Mouse (Mus musculus) forebrain, embryonic 12.5 days (tissue): ENCODE results near the gene Zfp866. TPM values are rescaled to one million over a fixed set of nuclear protein-coding genes. Genes with fewer than 3 reads are reported as not detected.

Source experiments
- ATAC-seq: fragments of 200-750 bp; cut with Nextera tagmentation; 2 replicates; pipeline ENCODE4 v1.8.0; 2017; ENCODE audit warnings: moderate TSS enrichment; ENCODE audit not compliant: low FRiP score
- H3K27ac ChIP-seq: fragments of 300-500 bp; sonication (generic); 2 replicates; pipeline ENCODE4 v1.5.1; 2016; ENCODE audit warnings: mild to moderate bottlenecking
- H3K27me3 ChIP-seq: fragments of 300-500 bp; sonication (generic); 2 replicates; pipeline ENCODE4 v1.6.1; 2016; ENCODE audit warnings: mild to moderate bottlenecking
- H3K36me3 ChIP-seq: fragments of 300-500 bp; sonication (generic); replicated peaks from 2 replicates; pipeline ENCODE4 v1.6.1; 2016; ENCODE audit warnings: mild to moderate bottlenecking
- H3K4me1 ChIP-seq: fragments of 300-500 bp; sonication (generic); 2 replicates; pipeline ENCODE4 v1.6.1; 2016
- H3K4me2 ChIP-seq: fragments of 300-500 bp; sonication (generic); 2 replicates; pipeline ENCODE4 v1.6.1; 2016; ENCODE audit warnings: mild to moderate bottlenecking, moderate library complexity
- H3K4me3 ChIP-seq: fragments of 300-500 bp; sonication (generic); replicated peaks from 2 replicates; pipeline ENCODE4 v1.5.1; 2016; ENCODE audit warnings: mild to moderate bottlenecking
- H3K9ac ChIP-seq: fragments of 300-500 bp; sonication (generic); 2 replicates; pipeline ENCODE4 v1.6.1; 2016; ENCODE audit warnings: mild to moderate bottlenecking
- H3K9me3 ChIP-seq: fragments of 300-500 bp; sonication (generic); 2 replicates; pipeline ENCODE4 v1.6.1; 2016
- WGBS: fragments of 180-500 bp; shearing (Covaris S2); methylation state at CpG from one replicate; pipeline ENCODE4 v1.1.7; 2016; 5-methylcytosine and 5-hydroxymethylcytosine counted together
- polyA plus RNA-seq: library from polyadenylated mRNA; unstranded; fragments of >200 nt; fragmentation: Nextera tagmentation; extraction: Ambion mirVana; gene quantifications from 2 replicates; pipeline ENCODE4 v1.2.1, GENCODE M21; 2016

Gene Zfp866
- 42.3 and 43.1 TPM in 2 replicates for polyA plus RNA-seq

DNA sequence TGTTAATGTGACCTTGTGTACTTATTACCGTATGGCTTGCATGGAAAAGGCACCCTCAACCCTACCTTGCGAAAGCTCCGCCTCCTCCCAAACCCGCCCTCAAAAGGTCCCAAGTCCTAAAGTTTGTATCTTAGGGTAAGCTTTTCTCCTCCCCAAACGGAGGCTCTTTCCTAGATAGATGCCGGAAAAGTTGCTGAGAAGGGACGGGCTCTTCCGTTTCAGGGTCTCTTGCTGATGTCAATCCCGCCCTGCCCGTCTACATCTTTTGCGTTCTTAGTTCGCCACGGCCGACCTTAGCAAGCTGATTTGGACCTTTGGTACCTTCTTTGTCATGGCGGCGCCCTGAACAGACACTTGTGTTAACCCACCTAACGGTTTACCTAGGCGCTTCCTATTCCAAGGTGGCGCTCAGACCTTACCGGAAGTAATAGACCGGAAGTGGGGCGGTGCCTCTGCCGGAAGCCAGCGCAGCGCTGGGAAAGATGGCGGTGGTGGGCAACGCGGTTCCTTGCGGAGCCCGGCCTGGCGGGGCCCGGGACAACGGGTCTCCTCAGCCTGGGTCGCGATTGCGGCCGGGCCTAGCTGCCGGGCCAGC is at the start of gene Zfp866, which contains the start of gene Atp13a1:
Gene Zfp866 (minus strand): TSS at position 406 of the 595 bp plus-strand sequence.
Gene Atp13a1 (plus strand): TSS at position 391 of the 595 bp plus-strand sequence.
- peak; percentile 93 for ATAC-seq

DNA sequence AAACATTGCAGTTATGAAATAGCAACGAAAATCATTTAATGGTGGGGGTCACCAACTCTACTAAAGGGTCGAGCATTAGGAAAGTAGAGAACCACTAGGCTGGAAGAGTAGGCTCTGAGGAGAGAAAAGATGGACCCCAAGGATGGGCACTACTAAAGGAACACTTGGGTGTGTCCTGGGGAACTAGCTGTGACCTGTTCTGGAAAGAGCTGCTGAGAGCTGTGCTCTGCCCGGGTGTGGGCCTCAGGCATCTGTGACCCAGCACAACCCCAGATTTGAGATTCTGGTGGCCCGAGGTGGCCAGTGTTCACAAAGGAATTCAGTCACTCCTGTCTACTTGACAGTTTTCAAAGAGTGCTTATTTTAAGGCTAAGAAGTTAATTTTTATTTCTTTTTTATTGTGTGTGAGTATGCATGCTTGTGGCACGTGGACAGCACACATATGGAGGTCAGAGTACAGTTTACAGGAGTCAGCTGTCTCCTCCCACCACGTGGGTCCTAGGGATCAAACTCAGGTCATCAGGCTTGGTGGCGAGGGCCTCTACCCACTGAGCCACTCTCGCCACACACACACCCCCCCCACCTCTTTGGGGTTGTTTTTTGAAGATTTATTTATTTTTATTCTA is 46.2 kb upstream of the Zfp866 start:
- H3K9me3 ChIP-seq = no peaks in the 10 kb centered on the region
- no peak for ATAC-seq
- no peaks in the 10 kb centered on the region for H3K27me3 ChIP-seq
- no peak overlapping the region for H3K27ac ChIP-seq
- H3K4me3 ChIP-seq = no peak overlapping the region
- WGBS = 82% methylated on average over 8 of the region's 8 CpGs
- peaks cover 15% of the 10 kb centered on the region for H3K4me1 ChIP-seq
- no peak overlapping the region for H3K4me2 ChIP-seq
- no peak overlapping the region for H3K9ac ChIP-seq
- H3K36me3 ChIP-seq = peaks cover 8% of the 10 kb centered on the region; the same call in 1 of the 2 replicates

More for the DNA sequence above, at the start of gene Zfp866, which contains the start of gene Atp13a1:
- peak within 1 kb of the TSS; percentile 84 for H3K27ac ChIP-seq
- under 1% methylated on average over 38 of the region's 38 CpGs for WGBS
- peak within 1 kb of the TSS; percentile 93 for H3K9ac ChIP-seq
- peak within 1 kb of the TSS; percentile 75 for H3K4me2 ChIP-seq
- H3K36me3 ChIP-seq = peaks cover 27% of the 10 kb centered on the region
- H3K4me1 ChIP-seq = peaks cover 17% of the 10 kb centered on the region
- no peaks in the 10 kb centered on the region for H3K9me3 ChIP-seq
- no peaks in the 10 kb centered on the region for H3K27me3 ChIP-seq
- peak within 1 kb of the TSS; percentile 100 for H3K4me3 ChIP-seq

GRCm38 (mm10) chr8:69832298-69832853 is 41.4 kb upstream of the Zfp866 start, which contains the start of gene Pbx4:
Pbx4 (plus strand) TSS chr8:69832491.
- under 1% methylated on average over 38 of the region's 38 CpGs for WGBS
- Histone ChIP-seq H3K36me3 (peaks cover 29% of the 10 kb centered on the region), H3K27ac (peak within 1 kb of the TSS; percentile 91), H3K9me3 (no peaks in the 10 kb centered on the region), H3K4me2 (peak within 1 kb of the TSS; percentile 70), H3K9ac (peak within 1 kb of the TSS; percentile 78), H3K27me3 (no peaks in the 10 kb centered on the region), H3K4me3 (peak within 1 kb of the TSS; percentile 71), H3K4me1 (peaks cover 21% of the 10 kb centered on the region)
- ATAC-seq = peak; percentile 99

GRCm38 (mm10) chr8:69826371-69826770 is 35.4 kb upstream of the Zfp866 start:
- H3K4me2 ChIP-seq = no peak overlapping the region
- H3K36me3 ChIP-seq = peaks cover 47% of the 10 kb centered on the region

GRCm38 (mm10) chr8:69822386-69823191 is 31.6 kb upstream of the Zfp866 start, which contains the start of gene Lpar2:
Lpar2 (plus strand) TSS chr8:69822429.
- H3K9ac ChIP-seq = peak within 1 kb of the TSS; percentile 72
- H3K27me3 ChIP-seq = 0 out of 2 replicates have a peak, but pooled peaks cover 5% of the 10 kb centered on the region
- no peaks in the 10 kb centered on the region for H3K9me3 ChIP-seq
- peak; percentile 87 for ATAC-seq
- under 1% methylated on average over 33 of the region's 35 CpGs for WGBS
- peak within 1 kb of the TSS; percentile 78 for H3K4me2 ChIP-seq
- peak within 1 kb of the TSS; percentile 79 for H3K27ac ChIP-seq
- H3K36me3 ChIP-seq = peaks cover 48% of the 10 kb centered on the region
- peaks cover 34% of the 10 kb centered on the region for H3K4me1 ChIP-seq
- H3K4me3 ChIP-seq = peak within 1 kb of the TSS; percentile 58

More at GRCm38 (mm10) chr8:69826371-69826770, 35.4 kb upstream of the Zfp866 start:
- Histone ChIP-seq H3K4me1 (peaks cover 34% of the 10 kb centered on the region), H3K9me3 (no peaks in the 10 kb centered on the region), H3K4me3 (no peak overlapping the region), H3K9ac (no peak overlapping the region), H3K27ac (no peak overlapping the region), H3K27me3 (0 out of 2 replicates have a peak, but pooled peaks cover 5% of the 10 kb centered on the region)
- WGBS = 95% methylated on average over 12 of the region's 12 CpGs
- no peak for ATAC-seq

- Histone ChIP-seq H3K27me3 (0 out of 2 replicates have a peak, but pooled peaks cover 5% of the 10 kb centered on the region), H3K9me3 (no peaks in the 10 kb centered on the region), H3K4me2 (peak overlapping the region; percentile 78), H3K9ac (peak overlapping the region; percentile 72), H3K4me1 (peaks cover 34% of the 10 kb centered on the region), H3K36me3 (peaks cover 48% of the 10 kb centered on the region), H3K4me3 (peak overlapping the region; percentile 58), H3K27ac (peak overlapping the region; percentile 79; the same call in 1 of the 2 replicates)
- peak; percentile 73 for ATAC-seq
- WGBS = under 1% methylated on average over 14 of the region's 22 CpGs
Observed at GRCm38 (mm10) chr8:69821971-69822385, 31.0 kb upstream of the Zfp866 start.

DNA sequence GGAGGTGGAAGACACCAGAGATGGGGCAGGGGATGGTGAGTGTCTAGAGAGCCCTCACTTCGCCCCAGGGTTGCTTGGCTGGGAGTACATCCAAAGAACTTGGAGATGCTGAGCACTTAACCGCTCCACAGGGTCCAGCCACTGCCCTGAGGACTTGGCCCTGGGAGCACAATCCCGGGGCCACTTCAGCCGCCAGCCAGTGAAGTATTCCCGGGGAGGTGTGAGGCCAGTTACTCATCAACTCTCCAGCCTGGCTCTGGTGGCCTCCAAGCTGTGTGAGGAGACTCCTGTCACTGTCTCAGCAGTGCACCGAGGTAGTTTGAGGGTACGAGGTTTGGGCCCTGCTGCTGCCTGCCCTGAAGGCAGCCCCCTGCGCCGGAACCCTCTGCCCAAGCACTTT is 29.5 kb upstream of the Zfp866 start:
- H3K9ac ChIP-seq = no peak overlapping the region
- no peak overlapping the region for H3K4me2 ChIP-seq
- H3K4me1 ChIP-seq = peaks cover 34% of the 10 kb centered on the region
- H3K27me3 ChIP-seq = 0 out of 2 replicates have a peak, but pooled peaks cover 5% of the 10 kb centered on the region
- H3K9me3 ChIP-seq = no peaks in the 10 kb centered on the region
- ATAC-seq = no peak
- no peak overlapping the region for H3K27ac ChIP-seq
- 85% methylated on average over 9 of the region's 9 CpGs for WGBS
- no peak overlapping the region for H3K4me3 ChIP-seq
- H3K36me3 ChIP-seq = peaks cover 53% of the 10 kb centered on the region

GRCm38 (mm10) chr8:69815396-69815795 is 24.4 kb upstream of the Zfp866 start:
- no peak overlapping the region for H3K9ac ChIP-seq
- peaks cover 61% of the 10 kb centered on the region for H3K36me3 ChIP-seq
- no peaks in the 10 kb centered on the region for H3K27me3 ChIP-seq
- no peak overlapping the region for H3K4me2 ChIP-seq
- no peaks in the 10 kb centered on the region for H3K4me1 ChIP-seq
- H3K27ac ChIP-seq = no peak overlapping the region
- WGBS = 91% methylated on average over 4 of the region's 4 CpGs
- ATAC-seq = no peak
- no peak overlapping the region for H3K4me3 ChIP-seq
- H3K9me3 ChIP-seq = no peaks in the 10 kb centered on the region

GRCm38 (mm10) chr8:69814881-69815280 is 23.9 kb upstream of the Zfp866 start:
- ATAC-seq = no peak
- H3K27me3 ChIP-seq = no peaks in the 10 kb centered on the region
- H3K4me1 ChIP-seq = no peaks in the 10 kb centered on the region; the same call in 1 of the 2 replicates
- peaks cover 56% of the 10 kb centered on the region for H3K36me3 ChIP-seq
- 94% methylated on average over 2 of the region's 2 CpGs for WGBS
- no peaks in the 10 kb centered on the region for H3K9me3 ChIP-seq
- no peak overlapping the region for H3K4me2 ChIP-seq
- no peak overlapping the region for H3K9ac ChIP-seq
- no peak overlapping the region for H3K27ac ChIP-seq
- H3K4me3 ChIP-seq = no peak overlapping the region

- peaks cover 15% of the 10 kb centered on the region for H3K4me1 ChIP-seq
- peaks cover 46% of the 10 kb centered on the region for H3K36me3 ChIP-seq
- no peak overlapping the region for H3K27ac ChIP-seq
- no peak overlapping the region for H3K9ac ChIP-seq
- 0 out of 2 replicates have a peak overlapping the region, but pooled peaks have one; percentile 54 for H3K4me3 ChIP-seq
- H3K27me3 ChIP-seq = no peaks in the 10 kb centered on the region
- H3K9me3 ChIP-seq = no peaks in the 10 kb centered on the region
- 71% methylated on average over 3 of the region's 3 CpGs for WGBS
- no peak for ATAC-seq
- peak overlapping the region; percentile 84 for H3K4me2 ChIP-seq
Observed at GRCm38 (mm10) chr8:69809820-69810219, 18.8 kb upstream of the Zfp866 start.

- H3K4me2 ChIP-seq = peak overlapping the region; percentile 84
- peaks cover 15% of the 10 kb centered on the region for H3K4me1 ChIP-seq
- WGBS = 4% methylated on average over 23 of the region's 23 CpGs
- H3K9me3 ChIP-seq = no peaks in the 10 kb centered on the region
- peak overlapping the region; percentile 50 for H3K27ac ChIP-seq
- peak overlapping the region; percentile 54 for H3K4me3 ChIP-seq
- peak overlapping the region; percentile 69 for H3K9ac ChIP-seq
- ATAC-seq = peak; percentile 77
- H3K36me3 ChIP-seq = peaks cover 44% of the 10 kb centered on the region
- no peaks in the 10 kb centered on the region for H3K27me3 ChIP-seq
Observed at GRCm38 (mm10) chr8:69808864-69809403, 18.0 kb upstream of the Zfp866 start.
